Mouse (Mus musculus) retina, postnatal 7 days (tissue): Measurements from ENCODE around the gene Fan1.
A peak's percentile ranks its signal among the peaks of the same experiment; 100 is the strongest.

Experiments used
- DNase-seq: peaks from one replicate; pipeline ENCODE4 v3.0.0-alpha.2; 2012; ENCODE audit warnings: low read depth, low spot score

Fan1 gene

DNA sequence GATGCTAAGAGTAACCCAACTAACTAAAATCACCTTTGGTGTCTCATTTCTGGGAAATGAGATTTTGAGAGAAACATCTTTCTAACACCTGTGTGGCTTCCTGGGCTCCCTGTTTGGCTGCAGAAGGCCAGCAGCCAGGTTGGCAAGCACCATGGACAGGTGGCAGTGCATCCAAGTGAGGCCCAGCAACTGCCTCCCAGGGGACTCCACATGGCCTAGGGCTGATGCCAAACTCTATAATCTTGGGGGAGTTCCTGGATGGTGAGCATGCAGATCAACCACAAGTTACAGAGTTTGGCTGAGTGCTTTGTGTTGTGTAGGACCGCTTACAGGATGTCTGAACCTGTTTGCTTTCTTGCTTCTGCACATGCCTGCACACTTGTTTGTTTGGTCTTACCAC, 41.2 kb downstream of the Fan1 start:
- no peak for DNase-seq

DNA sequence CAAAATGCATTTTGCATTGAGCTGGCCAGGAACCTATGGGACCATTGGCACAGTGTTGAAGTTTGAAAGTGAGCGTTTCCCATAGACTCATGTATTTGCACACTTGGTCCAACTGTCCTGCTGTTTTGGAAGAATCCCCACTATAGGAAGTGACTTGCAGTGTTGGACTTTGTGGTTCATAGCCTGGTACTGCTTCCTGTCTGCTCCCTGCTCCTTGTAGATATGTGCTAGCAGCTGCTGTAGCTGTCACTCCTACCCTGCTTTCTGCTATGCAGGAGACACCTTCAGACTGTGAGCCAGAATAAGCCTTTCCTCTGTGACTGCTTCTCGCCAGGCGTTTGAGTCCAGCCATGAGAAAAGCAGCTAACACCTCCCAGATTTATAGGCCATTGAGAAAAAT, 42.6 kb downstream of the Fan1 start:
- DNase-seq: no peak

DNA sequence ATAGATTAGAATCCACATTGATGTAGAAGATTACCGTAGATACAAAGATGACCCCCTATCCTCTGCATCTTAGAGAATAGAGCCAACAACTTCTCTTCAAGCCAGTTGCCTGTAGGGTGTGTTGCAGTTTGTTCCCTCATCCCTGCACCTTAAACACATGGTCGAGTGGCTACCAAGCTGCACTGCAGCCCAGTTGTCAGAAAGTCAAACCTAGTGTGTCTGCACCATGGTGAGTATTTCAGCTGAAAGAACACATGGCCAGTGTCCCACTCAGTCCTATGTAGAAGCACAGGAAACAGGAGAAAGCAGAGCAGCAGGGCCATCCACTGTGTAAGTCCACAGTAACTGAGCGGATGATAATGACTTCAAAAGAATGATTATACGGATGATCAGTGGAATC, 46.4 kb downstream of the Fan1 start:
- DNase-seq: no peak

DNA sequence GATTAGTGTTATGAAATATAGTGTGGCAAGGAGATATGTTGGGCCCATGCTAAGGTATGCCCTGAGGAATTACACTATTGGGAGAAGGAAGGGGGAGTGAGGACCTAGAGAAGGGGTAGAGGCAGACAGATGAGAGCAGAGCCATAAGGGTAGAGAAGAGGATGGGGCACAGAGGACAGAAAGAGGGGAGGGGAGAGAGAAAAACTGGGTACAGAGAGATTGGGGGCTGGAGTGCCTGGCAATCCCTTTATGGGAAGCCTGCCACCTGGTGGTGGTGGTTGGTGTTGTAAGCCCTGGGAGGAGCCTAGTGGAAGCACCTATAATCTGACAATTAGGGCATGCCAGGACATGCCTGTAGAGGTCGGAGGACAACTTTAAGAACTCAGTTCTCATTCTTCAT, 47.0 kb downstream of the Fan1 start:
- DNase-seq: peak; percentile 71

DNA sequence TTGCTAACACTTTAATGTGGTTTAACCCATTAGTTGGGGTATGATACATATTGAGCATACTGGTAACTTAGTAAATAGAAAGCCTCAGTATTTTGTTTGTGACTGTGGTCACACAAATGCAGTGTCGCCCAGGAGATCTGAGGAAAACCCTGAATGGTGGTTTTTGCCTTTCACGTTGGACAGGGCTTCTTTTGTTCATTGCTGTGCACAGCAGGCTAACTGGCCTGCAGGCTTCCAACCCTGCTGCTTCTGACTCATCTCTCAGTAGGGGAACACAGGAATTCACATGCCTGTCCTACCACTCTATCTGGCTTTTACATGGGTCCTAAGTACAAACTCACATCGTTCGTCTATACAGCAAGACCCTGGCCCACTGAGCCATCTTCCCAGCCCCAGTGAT, 52.2 kb downstream of the Fan1 start:
- no peak for DNase-seq

- no peak for DNase-seq
Measured at GRCm38 (mm10) chr7:64321125-64321524, 52.8 kb downstream of the Fan1 start.

DNA sequence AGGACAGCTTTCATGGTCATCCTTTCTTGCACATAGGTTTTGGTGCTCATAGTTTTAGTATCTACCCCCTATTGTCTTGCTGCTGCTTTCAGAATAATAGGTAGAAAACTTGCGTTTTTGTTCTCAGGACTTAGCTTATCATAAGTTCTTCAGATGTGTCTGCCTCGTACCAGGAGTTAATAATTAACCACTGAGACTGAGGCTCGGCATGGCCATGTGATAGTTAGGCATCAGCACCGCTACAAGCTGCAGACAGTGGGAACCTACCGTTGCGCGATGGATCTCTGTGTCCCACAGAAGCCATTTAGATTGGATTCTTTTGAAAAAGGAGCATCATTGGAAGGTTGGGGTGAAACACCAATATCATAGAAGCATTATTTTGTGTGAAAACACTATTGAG, 61.1 kb downstream of the Fan1 start:
- no peak for DNase-seq

GRCm38 (mm10) chr7:64310756-64311155, 63.1 kb downstream of the Fan1 start:
- DNase-seq: no peak

GRCm38 (mm10) chr7:64310241-64310640, 63.7 kb downstream of the Fan1 start:
- no peak for DNase-seq
